Mouse (Mus musculus) A20 (cell line): ENCODE measurements around the gene Olfr1048.
"Not testable (repeated sequence)": the region's sequence is repeated elsewhere in the genome, so short reads cannot be mapped to it uniquely, and the experiment has no call there.

Experiments
- DNase-seq: peaks from one replicate; pipeline ENCODE4 v3.0.0-alpha.2; 2011; ENCODE audit warnings: low read depth, low spot score

Gene Olfr1048

GRCm38 (mm10) chr2:86240189-86240588 lies at the start of gene Olfr1048:
TSS of gene Olfr1048 (minus strand) at chr2:86240289.
- DNase-seq, result no peak

DNA sequence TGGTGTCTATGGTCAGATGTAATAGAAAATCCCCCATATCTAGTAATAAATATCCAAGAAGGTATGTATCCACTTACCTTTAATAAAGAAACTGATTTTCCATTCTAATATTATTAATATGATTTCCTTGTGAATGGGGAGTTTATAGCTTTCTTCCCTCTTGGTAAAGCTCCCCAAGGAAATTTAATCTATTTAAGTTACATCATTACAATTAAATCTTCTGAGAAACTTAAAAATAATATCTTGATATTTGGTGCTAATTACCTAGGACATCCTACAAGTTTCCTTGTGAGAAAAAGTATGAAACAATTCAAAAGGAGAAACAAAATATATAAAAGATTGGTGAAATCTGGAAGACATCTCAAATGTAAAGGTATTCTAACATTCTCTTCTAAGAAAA lies 38.9 kb upstream of the Olfr1048 start, which contains the start of gene Olfr1051:
TSS of gene Olfr1051 (minus strand) at position 101 of the 400 bp plus-strand sequence.
- not testable (repeated sequence) for DNase-seq

DNA sequence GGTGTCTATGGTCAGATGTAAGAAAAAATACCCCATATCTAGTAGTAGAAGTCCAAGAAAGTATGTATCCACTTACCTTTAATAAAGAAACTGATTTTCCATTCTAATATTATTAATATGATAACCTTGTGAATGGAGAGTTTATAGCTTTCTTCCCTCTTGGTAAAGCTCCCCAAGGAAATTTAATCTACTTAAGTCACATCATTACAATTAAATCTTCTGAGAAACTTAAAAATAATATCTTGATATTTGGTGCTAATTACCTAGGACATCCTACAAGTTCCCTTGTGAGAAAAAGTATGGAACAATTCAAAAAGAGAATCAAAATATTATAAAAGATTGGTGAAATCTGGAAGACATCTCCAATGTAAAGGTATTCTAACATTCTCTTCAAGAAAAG lies 18.1 kb upstream of the Olfr1048 start, which contains the start of gene Olfr1049:
TSS of gene Olfr1049 (minus strand) at position 101 of the 400 bp plus-strand sequence.
- not testable (repeated sequence) for DNase-seq

- DNase-seq, result no peak
Measured at GRCm38 (mm10) chr2:86231301-86231700, 8.8 kb downstream of the Olfr1048 start, which contains the start of gene Olfr1047. TSS of gene Olfr1047 (minus strand) at chr2:86231401.

- DNase-seq, result no peak
Measured at GRCm38 (mm10) chr2:86219214-86219613, 20.9 kb downstream of the Olfr1048 start, which contains the start of gene Olfr1046. TSS of gene Olfr1046 (minus strand) at chr2:86219314.

GRCm38 (mm10) chr2:86202909-86203308 lies 37.2 kb downstream of the Olfr1048 start, which contains the start of gene Olfr1045:
TSS of gene Olfr1045 (minus strand) at chr2:86203009.
- no peak for DNase-seq

DNA sequence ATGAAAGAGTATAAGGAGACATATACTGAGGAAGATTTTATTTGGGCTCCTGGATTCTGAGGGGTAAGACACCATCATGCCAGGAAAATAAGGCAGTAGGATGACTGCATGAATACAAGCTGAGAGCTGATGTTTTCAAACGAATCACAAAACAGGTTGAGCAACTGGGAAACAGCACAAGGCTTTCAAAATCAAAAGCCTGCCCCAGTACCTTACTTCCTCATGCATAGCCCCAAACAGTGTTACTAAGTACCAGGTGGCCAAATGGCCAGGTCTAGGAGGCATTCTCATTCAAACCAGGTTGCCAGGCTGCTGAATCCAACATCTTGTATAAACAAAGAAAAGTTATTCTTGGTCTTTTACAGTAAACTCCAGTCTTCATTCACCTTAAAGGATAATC lies 44.2 kb downstream of the Olfr1048 start:
- no peak for DNase-seq

DNA sequence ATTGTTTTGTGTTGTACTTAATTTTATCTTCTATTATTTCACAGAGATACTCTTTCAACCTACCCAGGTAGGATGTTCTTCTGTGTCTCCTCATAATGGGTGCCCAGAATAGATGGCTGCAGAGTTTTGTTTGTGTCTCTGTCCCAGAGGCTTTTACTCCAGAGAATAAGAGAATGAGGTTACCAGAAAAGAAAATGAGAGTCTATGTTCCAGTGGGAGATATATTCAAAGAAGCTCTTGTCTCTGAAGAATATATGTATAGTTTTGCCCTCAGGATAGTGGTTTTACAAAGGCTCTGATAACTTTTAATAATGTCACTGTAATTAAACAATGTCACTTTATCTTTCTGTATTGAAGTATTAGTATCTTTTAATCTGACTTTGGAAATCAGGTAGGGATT lies 54.5 kb downstream of the Olfr1048 start, which contains the start of gene Olfr52:
TSS of gene Olfr52 (minus strand) at position 101 of the 400 bp plus-strand sequence.
- no peak for DNase-seq
